Mouse (Mus musculus): Measurements from ENCODE around the gene Pdpn. TPM values are rescaled to one million over a fixed set of nuclear protein-coding genes. Genes with fewer than 3 reads are reported as not detected.

Gene Pdpn
- polyA plus RNA-seq, 1 experiment from 2014 or later, result 48.7 TPM

- H3K4me3 ChIP-seq (ENCODE audit: low read length), result no peak overlapping the region
- H3K36me3 ChIP-seq (ENCODE audit: control insufficient read depth, insufficient read depth, low read length), result no peaks in the 10 kb centered on the region
- H3K27me3 ChIP-seq (ENCODE audit: control insufficient read depth, insufficient read depth, low read length), result no peaks in the 10 kb centered on the region
- 76% methylated on average over 2 of the region's 2 CpGs for WGBS
- no peaks in the 10 kb centered on the region for H3K4me1 ChIP-seq (ENCODE audit: control insufficient read depth, insufficient read depth, low read length)
- H3K27ac ChIP-seq (ENCODE audit: low read depth, low read length), result no peak overlapping the region
- ATAC-seq (ENCODE audit: low FRiP score, low TSS enrichment), result no peak
- 0 out of 2 replicates have a peak overlapping the region, but pooled peaks have one; percentile 7 for H3K9ac ChIP-seq (ENCODE audit: low read depth, low read length)
- no peaks in the 10 kb centered on the region for H3K9me3 ChIP-seq (ENCODE audit: control insufficient read depth, low read length)
- H3K4me2 ChIP-seq (replicated peaks; ENCODE audit: low read depth, low read length), result no peak overlapping the region
These were observed 80.5 kb downstream of the Pdpn start for GRCm38 (mm10) chr4:143218858-143219257.

Other genes with a start within 250 kb of the Pdpn start
- gene Prdm2, start 86.6 kb downstream of the Pdpn start, polyA plus RNA-seq (2014; fragmentation: Nextera tagmentation; extraction: Ambion mirVana), result 11.0 and 15.8 TPM in 2 replicates
- gene Lrrc38, start 50.2 kb upstream of the Pdpn start, polyA plus RNA-seq (2014; fragmentation: Nextera tagmentation; extraction: Ambion mirVana), result not detected in 2 replicates
- not detected in 2 replicates for gene Pramel1, start 94.9 kb upstream of the Pdpn start, polyA plus RNA-seq (2014; fragmentation: Nextera tagmentation; extraction: Ambion mirVana)
- gene Pramef8, start 112.9 kb upstream of the Pdpn start, polyA plus RNA-seq (2014; fragmentation: Nextera tagmentation; extraction: Ambion mirVana), result 7.5 and 17.7 TPM in 2 replicates
- not detected in 2 replicates for gene Oog4, start 150.8 kb upstream of the Pdpn start, polyA plus RNA-seq (2014; fragmentation: Nextera tagmentation; extraction: Ambion mirVana)
- not detected in 2 replicates for gene Gm13043, start 211.8 kb upstream of the Pdpn start, polyA plus RNA-seq (2014; fragmentation: Nextera tagmentation; extraction: Ambion mirVana)
- gene Gm13040, start 236.4 kb upstream of the Pdpn start, polyA plus RNA-seq (2014; fragmentation: Nextera tagmentation; extraction: Ambion mirVana), result not detected in 2 replicates